Mouse (Mus musculus) gastrocnemius, postnatal 4 days (tissue): Measurements from ENCODE around the gene Ireb2. TPM values are rescaled to one million over a fixed set of nuclear protein-coding genes. Genes with fewer than 3 reads are reported as not detected.
A peak's percentile ranks its signal among the peaks of the same experiment; 100 is the strongest.
"Not testable (repeated sequence)": the region's sequence is repeated elsewhere in the genome, so short reads cannot be mapped to it uniquely, and the experiment has no call there.

Source experiments
- DNase-seq, 2 experiments: peaks; one replicate each; pipeline ENCODE4 v3.0.0; 2021 to 2022; ENCODE audit warnings: low spot score in 2 of 2, mixed read lengths in 2 of 2
- total RNA-seq, 2 experiments: library from RNA; stranded (reverse); gene quantifications; 2 replicates each; pipeline ENCODE4 v1.2.3; 2021

The Ireb2 gene
- total RNA-seq, 2 experiments from 2014 or later: 40.5 to 43.5 TPM

GRCm38 (mm10) chr9:54892111-54892510 is 28.5 kb downstream of the Ireb2 start:
- no peak for DNase-seq

GRCm38 (mm10) chr9:54897097-54897496 is 33.5 kb downstream of the Ireb2 start:
- no peak for DNase-seq

- DNase-seq: no peak
Measured at GRCm38 (mm10) chr9:54909446-54909845, 45.9 kb downstream of the Ireb2 start.

- no peak for DNase-seq
Measured at GRCm38 (mm10) chr9:54915576-54915975, 52.0 kb downstream of the Ireb2 start.

GRCm38 (mm10) chr9:54916401-54916800 is 52.8 kb downstream of the Ireb2 start:
- DNase-seq: no peak

- peak; percentile 72 to 88 for DNase-seq
Measured at GRCm38 (mm10) chr9:54917010-54917677, 53.6 kb downstream of the Ireb2 start, which contains the start of gene Hykk. Hykk (plus strand) TSS chr9:54917283.

- no peak for DNase-seq
Measured at GRCm38 (mm10) chr9:54918191-54918590, 54.6 kb downstream of the Ireb2 start.

- no peak for DNase-seq
Measured at GRCm38 (mm10) chr9:54918781-54919180, 55.2 kb downstream of the Ireb2 start.

- DNase-seq: no peak
Measured at GRCm38 (mm10) chr9:54919946-54920345, 56.4 kb downstream of the Ireb2 start.

GRCm38 (mm10) chr9:54930741-54931140 is 67.2 kb downstream of the Ireb2 start:
- DNase-seq: no peak

- DNase-seq: no peak
Measured at GRCm38 (mm10) chr9:54931765-54932164, 68.2 kb downstream of the Ireb2 start.

GRCm38 (mm10) chr9:54932379-54932778 is 68.8 kb downstream of the Ireb2 start:
- no peak for DNase-seq

GRCm38 (mm10) chr9:54942071-54942470 is 78.5 kb downstream of the Ireb2 start:
- DNase-seq: no peak

- no peak for DNase-seq
Measured at GRCm38 (mm10) chr9:54944467-54944866, 80.9 kb downstream of the Ireb2 start.

GRCm38 (mm10) chr9:54946256-54946655 is 82.7 kb downstream of the Ireb2 start:
- DNase-seq: no peak

GRCm38 (mm10) chr9:54949465-54949864 is 85.9 kb downstream of the Ireb2 start:
- DNase-seq: peak in 1 of 2 experiments; percentile 25

GRCm38 (mm10) chr9:54950162-54950561 is 86.6 kb downstream of the Ireb2 start:
- DNase-seq: not testable (repeated sequence)

GRCm38 (mm10) chr9:54950575-54951321 is 87.2 kb downstream of the Ireb2 start, which contains the start of the genes Psma4 and AY074887:
Psma4 (plus strand) TSS chr9:54950790.
AY074887 (minus strand) TSS chr9:54950998.
- peak; percentile 92 to 94 for DNase-seq

GRCm38 (mm10) chr9:54961059-54961458 is 97.5 kb downstream of the Ireb2 start:
- no peak for DNase-seq
